Mouse (Mus musculus): ENCODE measurements at regions not wholly inside any gene's neighbourhood (a gene's known extent, or its start where the extent isn't known, plus 50 kb on each side); places are given as distances from the start of the nearest gene placed in this dataset.

DNA sequence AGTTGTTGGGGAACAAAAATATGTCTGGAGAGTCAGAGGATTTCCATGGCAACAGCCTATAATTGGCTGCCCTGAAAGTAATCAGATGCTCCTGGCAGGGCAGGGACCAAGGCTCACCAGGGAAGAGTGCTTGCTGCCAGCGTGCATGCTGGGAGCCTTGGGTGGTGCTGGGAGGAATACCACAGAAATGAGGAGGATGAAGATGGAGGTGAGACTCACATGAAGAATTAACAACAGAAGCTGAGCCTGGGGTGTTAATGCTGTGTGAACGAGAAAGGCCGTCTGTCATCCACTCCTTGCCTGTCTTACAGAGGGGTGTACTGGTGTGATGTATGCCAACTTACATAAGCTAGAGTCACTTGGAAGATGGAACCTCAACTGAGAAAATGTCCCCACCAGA, 380.3 kb downstream of the Matn1 start:
- TF ChIP-seq RCOR1 (conservative IDR thresholded peaks at IDR 0.05; ENCODE audit: low read depth, low read length): no peak
- no peak for TF ChIP-seq CTCF (conservative IDR thresholded peaks at IDR 0.05 in 1 of 2, IDR thresholded peaks at IDR 0.05 in 1 of 2; ENCODE audit: low read depth in 2 of 2, low read length in 2 of 2)
- no peak for TF ChIP-seq GABPA (IDR thresholded peaks at IDR 0.05; ENCODE audit: insufficient replicate concordance, low read depth, low read length)
- no peak for TF ChIP-seq POLR2A (IDR thresholded peaks at IDR 0.05; ENCODE audit: low read depth, low read length)
- no peak for TF ChIP-seq MEF2A (IDR thresholded peaks at IDR 0.05; ENCODE audit: borderline replicate concordance, low read depth, low read length)
- TF ChIP-seq PAX5 (IDR thresholded peaks at IDR 0.05; ENCODE audit: low read length): no peak
- TF ChIP-seq MAFK (IDR thresholded peaks at IDR 0.05; ENCODE audit: insufficient replicate concordance, low read length): no peak
- no peak for TF ChIP-seq USF1 (IDR thresholded peaks at IDR 0.05; ENCODE audit: low read depth, low read length)
- no peak for TF ChIP-seq NELFE (IDR thresholded peaks at IDR 0.05; ENCODE audit: low read depth, low read length)
- TF ChIP-seq ZNF384 (IDR thresholded peaks at IDR 0.05; ENCODE audit: low read depth, low read length): no peak
- no peak for TF ChIP-seq ETS1 (conservative IDR thresholded peaks at IDR 0.05; ENCODE audit: low read depth, low read length)

Measured in CH12.LX (cell line).